Mouse (Mus musculus) heart, postnatal 0 days (tissue): ENCODE measurements around the gene Igf1r. TPM values are rescaled to one million over a fixed set of nuclear protein-coding genes. Genes with fewer than 3 reads are reported as not detected.

Experiments used
- ATAC-seq: fragments of 200-750 bp; cut with Nextera tagmentation; 2 replicates; pipeline ENCODE4 v1.8.0; 2017; ENCODE audit warnings: low read depth, moderate number of reproducible peaks, moderate library complexity; ENCODE audit not compliant: insufficient read depth
- DNase-seq: peaks from one replicate; pipeline ENCODE4 v3.0.0-alpha.2; 2016; ENCODE audit warnings: low spot score
- H3K27ac ChIP-seq: fragments of 300-500 bp; sonication (generic); 2 replicates; pipeline ENCODE4 v1.5.1; 2014; ENCODE audit warnings: low read depth, mild to moderate bottlenecking
- H3K27me3 ChIP-seq: fragments of 300-500 bp; sonication (generic); 2 replicates; pipeline ENCODE4 v1.6.1; 2014; ENCODE audit warnings: low read length, mixed read lengths; ENCODE audit not compliant: control insufficient read depth, insufficient read depth
- H3K36me3 ChIP-seq: fragments of 300-500 bp; sonication (generic); replicated peaks from 2 replicates; pipeline ENCODE4 v1.6.1; 2014; ENCODE audit warnings: low read length, mixed read lengths; ENCODE audit not compliant: control insufficient read depth, insufficient read depth
- H3K4me1 ChIP-seq: fragments of 300-500 bp; sonication (generic); 2 replicates; pipeline ENCODE4 v1.6.1; 2014; ENCODE audit warnings: antibody characterized with exemption; ENCODE audit not compliant: control insufficient read depth, insufficient read depth
- H3K4me2 ChIP-seq: fragments of 300-500 bp; sonication (generic); 2 replicates; pipeline ENCODE4 v1.6.1; 2014; ENCODE audit warnings: low read depth, mild to moderate bottlenecking, low read length, moderate library complexity
- H3K4me3 ChIP-seq: fragments of 300-500 bp; sonication (generic); 2 replicates; pipeline ENCODE4 v1.5.1; 2014; ENCODE audit warnings: low read depth, low read length
- H3K9ac ChIP-seq: fragments of 300-500 bp; sonication (generic); replicated peaks from 2 replicates; pipeline ENCODE4 v1.6.1; 2014; ENCODE audit warnings: low read depth, low read length, mixed read lengths
- H3K9me3 ChIP-seq: fragments of 300-500 bp; sonication (generic); replicated peaks from 2 replicates; pipeline ENCODE4 v1.6.1; 2016; ENCODE audit warnings: low read length; ENCODE audit not compliant: control insufficient read depth
- CTCF ChIP-seq: IDR thresholded peaks from 2 replicates; pipeline ENCODE4 v1.5.1; 2016; ENCODE audit warnings: antibody characterized with exemption, control low read depth, low read depth
- EP300 ChIP-seq: IDR thresholded peaks from 2 replicates; pipeline ENCODE4 v1.6.1; 2016; ENCODE audit warnings: antibody characterized with exemption, low read depth
- WGBS: fragments of 180-500 bp; shearing (Covaris S2); extraction: QIAGEN DNeasy Blood & Tissue Kit; methylation state at CpG from one replicate; pipeline ENCODE4 v1.1.7; 2014; 5-methylcytosine and 5-hydroxymethylcytosine counted together
- polyA plus RNA-seq: library from polyadenylated mRNA; unstranded; fragments of >200 nt; fragmentation: Nextera tagmentation; extraction: Ambion mirVana; gene quantifications from 2 replicates; pipeline ENCODE4 v1.2.1, GENCODE M21; 2015
- total RNA-seq: library from RNA; depleted of rRNA; stranded (reverse); fragments of >200 nt; gene quantifications from 2 replicates; pipeline ENCODE4 v1.2.3, GENCODE M21; 2014; ENCODE audit warnings: low replicate concordance

Gene Igf1r
- total and polyA plus RNA-seq, 2 experiments from 2014 or later = 8.8 to 41.8 TPM

- no peak overlapping the region for H3K4me3 ChIP-seq
- no peaks in the 10 kb centered on the region for H3K27me3 ChIP-seq
- H3K9me3 ChIP-seq = no peaks in the 10 kb centered on the region
- no peak overlapping the region for H3K27ac ChIP-seq
- H3K36me3 ChIP-seq = no peaks in the 10 kb centered on the region
- TF ChIP-seq EP300 = no peak
- TF ChIP-seq CTCF = no peak
- H3K9ac ChIP-seq = no peak overlapping the region
- WGBS = 54% methylated on average over 8 of the region's 8 CpGs
- no peak overlapping the region for H3K4me2 ChIP-seq
- DNase-seq (no peak), ATAC-seq (no peak)
- H3K4me1 ChIP-seq = peaks cover 52% of the 10 kb centered on the region
Observed at GRCm38 (mm10) chr7:67995276-67995675, 42.6 kb downstream of the Igf1r start.

- 38% methylated on average over 12 of the region's 12 CpGs for WGBS
- DNase-seq = peak; percentile 58
- Histone ChIP-seq H3K36me3 (no peaks in the 10 kb centered on the region), H3K9ac (no peak overlapping the region), H3K27me3 (no peaks in the 10 kb centered on the region), H3K27ac (no peak overlapping the region), H3K9me3 (no peaks in the 10 kb centered on the region), H3K4me2 (no peak overlapping the region), H3K4me1 (peaks cover 52% of the 10 kb centered on the region), H3K4me3 (no peak overlapping the region)
- ATAC-seq = peak; percentile 62; the same call in 1 of the 2 replicates
- TF ChIP-seq CTCF = no peak
- no peak for TF ChIP-seq EP300
Observed at GRCm38 (mm10) chr7:67996202-67996960, 43.8 kb downstream of the Igf1r start.

- 81% methylated on average over 5 of the region's 5 CpGs for WGBS
- Histone ChIP-seq H3K36me3 (peaks cover 15% of the 10 kb centered on the region), H3K9ac (no peak overlapping the region), H3K4me1 (peaks cover 20% of the 10 kb centered on the region), H3K4me2 (no peak overlapping the region), H3K9me3 (no peaks in the 10 kb centered on the region), H3K4me3 (no peak overlapping the region), H3K27ac (no peak overlapping the region), H3K27me3 (no peaks in the 10 kb centered on the region)
- ATAC-seq = no peak
- TF ChIP-seq EP300 = no peak
- TF ChIP-seq CTCF = no peak
- DNase-seq = no peak
Observed at GRCm38 (mm10) chr7:68001269-68001668, 48.6 kb downstream of the Igf1r start.

- Histone ChIP-seq H3K36me3 (peaks cover 29% of the 10 kb centered on the region), H3K4me3 (no peak overlapping the region), H3K27ac (peak overlapping the region; percentile 62; the same call in 1 of the 2 replicates), H3K9me3 (no peaks in the 10 kb centered on the region), H3K9ac (no peak overlapping the region), H3K4me2 (no peak overlapping the region), H3K27me3 (no peaks in the 10 kb centered on the region), H3K4me1 (peaks cover 37% of the 10 kb centered on the region)
- WGBS = 59% methylated on average over 7 of the region's 7 CpGs
- no peak for DNase-seq
- no peak for ATAC-seq
- TF ChIP-seq CTCF = no peak
- no peak for TF ChIP-seq EP300
Observed at GRCm38 (mm10) chr7:68006074-68006473, 53.4 kb downstream of the Igf1r start.

- no peak overlapping the region for H3K9ac ChIP-seq
- no peak overlapping the region for H3K4me2 ChIP-seq
- H3K4me3 ChIP-seq = no peak overlapping the region
- WGBS = 53% methylated on average over 6 of the region's 6 CpGs
- ATAC-seq (peak; percentile 46; the same call in 1 of the 2 replicates), DNase-seq (no peak)
- peak overlapping the region; percentile 62 for H3K27ac ChIP-seq
- peaks cover 29% of the 10 kb centered on the region for H3K36me3 ChIP-seq
- no peak for TF ChIP-seq EP300
- no peak for TF ChIP-seq CTCF
- H3K9me3 ChIP-seq = no peaks in the 10 kb centered on the region
- H3K4me1 ChIP-seq = peaks cover 42% of the 10 kb centered on the region
- no peaks in the 10 kb centered on the region for H3K27me3 ChIP-seq
Observed at GRCm38 (mm10) chr7:68006496-68006895, 53.9 kb downstream of the Igf1r start.

- Histone ChIP-seq H3K36me3 (peaks cover 18% of the 10 kb centered on the region), H3K9ac (no peak overlapping the region), H3K4me1 (peaks cover 56% of the 10 kb centered on the region), H3K4me3 (no peak overlapping the region), H3K9me3 (no peaks in the 10 kb centered on the region), H3K27ac (peak overlapping the region; percentile 95), H3K27me3 (no peaks in the 10 kb centered on the region), H3K4me2 (no peak overlapping the region)
- TF ChIP-seq EP300 (no peak), CTCF (no peak)
- ATAC-seq (no peak), DNase-seq (no peak)
- 54% methylated on average over 8 of the region's 8 CpGs for WGBS
Observed at GRCm38 (mm10) chr7:68009635-68010034, 57.0 kb downstream of the Igf1r start.
